Mouse (Mus musculus) kidney, adult 2 months (tissue): Measurements from ENCODE around the gene Olfr17.
"Not testable (repeated sequence)": the region's sequence is repeated elsewhere in the genome, so short reads cannot be mapped to it uniquely, and the experiment has no call there.

Experiments used
- CTCF ChIP-seq: fragments of 200-500 bp; conservative IDR thresholded peaks from 2 replicates; pipeline ENCODE4 v1.5.1; 2011; ENCODE audit warnings: low read depth, mild to moderate bottlenecking, control low read depth, low read length, moderate library complexity, mixed read lengths; ENCODE audit not compliant: insufficient read depth, insufficient read length
- POLR2A ChIP-seq: fragments of 200-500 bp; IDR thresholded peaks from one replicate; pipeline ENCODE4 v1.6.1; 2011; ENCODE audit warnings: low read depth, low read length, control low read depth

DNA sequence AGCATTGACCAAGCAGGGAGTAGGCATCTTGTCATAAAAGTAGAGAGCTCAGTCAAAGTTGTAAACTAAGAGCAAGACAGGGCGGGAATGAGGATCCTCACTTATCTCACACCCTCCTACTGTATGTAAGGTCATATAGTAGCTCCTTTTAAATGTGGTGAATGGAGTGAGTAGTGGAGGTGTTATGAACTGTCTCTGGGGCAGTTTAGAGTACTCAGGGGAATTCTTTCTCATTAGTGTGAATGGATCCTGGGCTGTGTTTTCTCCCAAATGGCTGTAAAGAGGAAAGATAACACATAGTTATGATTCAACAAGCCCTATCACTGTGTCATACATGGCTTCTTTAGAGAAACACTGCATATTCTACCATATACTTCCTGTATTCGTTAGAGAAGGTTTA is 17.2 kb downstream of the Olfr17 start, which contains the start of gene Olfr715b:
- not testable (repeated sequence) for TF ChIP-seq CTCF, POLR2A
